Mouse (Mus musculus) C2C12 (cell line): ENCODE results near the gene Prkar2a. TPM values are rescaled to one million over a fixed set of nuclear protein-coding genes. Genes with fewer than 3 reads are reported as not detected.

Experiments
- H3K27me3 ChIP-seq: one replicate; pipeline ENCODE4 v1.6.1; 2011; ENCODE audit not compliant: control insufficient read depth, insufficient read depth, insufficient read length
- H3K36me3 ChIP-seq: one replicate; pipeline ENCODE4 v1.6.1; 2011; ENCODE audit not compliant: control insufficient read depth, insufficient read depth
- H3K4me3 ChIP-seq: one replicate; pipeline ENCODE4 v1.5.1; 2011; ENCODE audit warnings: mild to moderate bottlenecking, control low read depth; ENCODE audit not compliant: poor library complexity, insufficient read depth, severe bottlenecking
- H3K79me2 ChIP-seq: one replicate; pipeline ENCODE4 v1.6.1; 2011; ENCODE audit not compliant: control insufficient read depth, insufficient read depth
- H3K79me3 ChIP-seq: one replicate; pipeline ENCODE4 v1.6.1; 2011; ENCODE audit warnings: low read depth, control low read depth
- H3ac ChIP-seq: one replicate; pipeline ENCODE3; 2011; ENCODE audit warnings: low read depth; ENCODE audit not compliant: control insufficient read depth, insufficient read length
- CEBPB ChIP-seq: IDR thresholded peaks from one replicate; pipeline ENCODE4 v1.6.1; 2011; ENCODE audit warnings: low read depth, mild to moderate bottlenecking, control low read depth, moderate library complexity
- CTCF ChIP-seq: IDR thresholded peaks from one replicate; pipeline ENCODE4 v1.5.1; 2011; ENCODE audit not compliant: control insufficient read depth, insufficient read depth, insufficient read length
- FOSL1 ChIP-seq: IDR thresholded peaks from one replicate; pipeline ENCODE4 v1.8.0; 2011; ENCODE audit warnings: mild to moderate bottlenecking, low read length; ENCODE audit not compliant: poor library complexity, insufficient read depth, severe bottlenecking
- MAX ChIP-seq: IDR thresholded peaks from one replicate; pipeline ENCODE4 v1.6.1; 2011; ENCODE audit warnings: mild to moderate bottlenecking, control low read depth
- MYOD1 ChIP-seq: IDR thresholded peaks from one replicate; pipeline ENCODE4 v1.6.1; 2011; ENCODE audit warnings: low read depth; ENCODE audit not compliant: control insufficient read depth, insufficient read length
- MYOG ChIP-seq: IDR thresholded peaks from one replicate; pipeline ENCODE4 v1.6.1; 2011; ENCODE audit not compliant: control insufficient read depth, insufficient read length; ENCODE audit errors: extremely low read depth
- USF1 ChIP-seq: IDR thresholded peaks from one replicate; pipeline ENCODE4 v1.6.1; 2011; ENCODE audit warnings: low read depth, mild to moderate bottlenecking, control low read depth, moderate library complexity
- polyA plus RNA-seq: library from polyadenylated mRNA; unstranded; fragments of >200 nt; fragmentation: generic; extraction: Trizol; gene quantifications from one replicate; pipeline ENCODE4 v1.2.1, GENCODE M21; 2012; ENCODE audit warnings: missing spikeins

Prkar2a gene
- polyA plus RNA-seq, 1 experiment, result 19.4 TPM

DNA sequence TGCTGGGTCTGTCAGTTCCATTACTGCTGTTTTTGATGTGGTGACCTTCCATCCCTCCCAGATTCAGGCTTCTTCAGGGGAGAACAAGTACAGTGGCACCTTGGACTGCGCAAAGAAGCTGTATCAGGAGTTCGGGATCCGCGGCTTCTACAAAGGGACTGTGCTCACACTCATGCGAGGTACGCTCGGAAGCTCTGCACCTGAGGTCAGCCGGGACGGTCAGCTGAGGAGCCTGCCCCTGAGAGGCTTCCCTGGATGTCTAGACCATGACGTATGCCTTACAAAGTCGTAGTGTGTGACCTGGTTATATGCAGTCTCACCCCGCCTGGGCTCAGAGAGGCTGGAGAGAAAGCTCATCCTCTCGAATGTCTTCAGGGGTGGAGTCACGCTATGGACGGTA, 9.1 kb upstream of the Prkar2a start:
- H3K79me2 ChIP-seq, result no peaks in the 10 kb centered on the region
- H3K36me3 ChIP-seq, result no peaks in the 10 kb centered on the region
- H3K79me3 ChIP-seq, result no peaks in the 10 kb centered on the region
- no peak for TF ChIP-seq CTCF
- no peak for TF ChIP-seq MYOG
- TF ChIP-seq FOSL1, result no peak
- H3K4me3 ChIP-seq, result no peak overlapping the region
- no peak overlapping the region for H3ac ChIP-seq
- H3K27me3 ChIP-seq, result no peaks in the 10 kb centered on the region

DNA sequence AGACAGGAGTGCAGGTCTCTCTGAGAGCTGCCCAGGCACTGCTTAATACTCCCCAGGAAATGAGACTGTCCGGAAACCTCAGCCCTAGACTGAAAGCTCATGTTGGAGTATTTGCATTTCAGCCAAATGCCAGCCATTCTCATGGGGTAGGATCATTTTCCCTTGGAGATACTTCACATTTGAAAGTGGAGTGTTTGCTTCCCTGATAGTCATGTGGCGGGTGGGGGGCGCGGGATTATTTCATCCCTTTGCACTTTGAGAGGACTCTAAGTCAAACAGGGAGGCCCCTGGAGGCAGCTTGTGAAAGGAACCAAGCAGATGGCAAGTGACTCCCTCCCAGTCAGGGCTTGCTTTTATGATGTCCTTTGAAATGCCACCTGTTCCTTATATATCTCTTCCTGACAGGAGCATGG, 2.6 kb upstream of the Prkar2a start:
- no peak overlapping the region for H3ac ChIP-seq
- H3K4me3 ChIP-seq, result no peak overlapping the region
- no peaks in the 10 kb centered on the region for H3K27me3 ChIP-seq
- TF ChIP-seq MYOG, result no peak
- no peak for TF ChIP-seq MAX
- TF ChIP-seq CTCF, result no peak
- TF ChIP-seq MYOD1, result peak; percentile 62
- H3K36me3 ChIP-seq, result no peaks in the 10 kb centered on the region
- no peaks in the 10 kb centered on the region for H3K79me3 ChIP-seq
- no peaks in the 10 kb centered on the region for H3K79me2 ChIP-seq

DNA sequence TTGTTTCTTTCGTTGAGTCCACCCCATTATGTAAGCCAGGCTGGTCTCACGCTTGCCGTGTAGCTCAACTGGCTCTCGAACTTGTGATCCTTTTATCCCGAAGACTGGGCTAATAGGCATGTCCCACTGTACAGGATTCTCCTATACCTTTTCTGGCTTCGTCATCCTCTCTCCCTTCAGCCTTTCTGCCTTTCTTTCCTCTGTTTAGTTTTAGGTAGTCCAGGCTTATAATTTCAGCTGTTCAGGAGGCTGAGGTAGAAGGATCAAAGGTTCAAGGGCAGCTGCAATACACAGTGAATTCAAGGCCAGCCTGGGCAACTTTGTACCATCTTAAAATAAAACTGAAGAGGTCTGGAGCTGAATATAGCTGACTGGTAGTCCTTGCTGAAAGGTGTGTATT, 1.9 kb upstream of the Prkar2a start:
- peaks cover 1% of the 10 kb centered on the region for H3K79me2 ChIP-seq
- no peak overlapping the region for H3ac ChIP-seq
- no peak overlapping the region for H3K4me3 ChIP-seq
- no peaks in the 10 kb centered on the region for H3K36me3 ChIP-seq
- TF ChIP-seq MYOD1 (no peak), USF1 (no peak)
- H3K79me3 ChIP-seq, result no peaks in the 10 kb centered on the region
- H3K27me3 ChIP-seq, result no peaks in the 10 kb centered on the region

DNA sequence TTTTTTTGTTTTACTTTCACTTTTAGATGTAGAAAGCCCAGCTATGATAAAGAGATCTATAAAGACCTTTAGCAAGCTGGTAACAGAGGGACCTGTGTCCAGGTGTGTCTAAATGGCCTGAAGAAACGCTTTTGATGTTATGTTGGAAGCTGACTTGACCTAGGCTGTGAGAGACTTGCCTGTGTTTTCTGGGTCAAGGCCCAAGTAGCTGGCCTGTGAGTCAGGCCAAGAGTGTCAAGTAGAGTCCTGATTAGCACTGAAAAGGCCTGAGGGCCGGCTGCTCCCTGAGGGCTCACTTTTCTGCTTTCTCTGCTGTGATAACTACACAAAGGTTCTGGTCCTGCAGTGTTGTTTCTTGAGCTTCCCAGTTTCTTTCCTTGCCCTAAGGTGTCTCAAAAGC, 1.4 kb upstream of the Prkar2a start:
- TF ChIP-seq CTCF (no peak), MAX (no peak), CEBPB (no peak), MYOD1 (no peak), USF1 (no peak), FOSL1 (no peak), MYOG (no peak)
- Histone ChIP-seq H3ac (no peak overlapping the region), H3K4me3 (no peak overlapping the region), H3K79me3 (peaks cover 5% of the 10 kb centered on the region), H3K36me3 (no peaks in the 10 kb centered on the region), H3K27me3 (no peaks in the 10 kb centered on the region), H3K79me2 (peaks cover 6% of the 10 kb centered on the region)

DNA sequence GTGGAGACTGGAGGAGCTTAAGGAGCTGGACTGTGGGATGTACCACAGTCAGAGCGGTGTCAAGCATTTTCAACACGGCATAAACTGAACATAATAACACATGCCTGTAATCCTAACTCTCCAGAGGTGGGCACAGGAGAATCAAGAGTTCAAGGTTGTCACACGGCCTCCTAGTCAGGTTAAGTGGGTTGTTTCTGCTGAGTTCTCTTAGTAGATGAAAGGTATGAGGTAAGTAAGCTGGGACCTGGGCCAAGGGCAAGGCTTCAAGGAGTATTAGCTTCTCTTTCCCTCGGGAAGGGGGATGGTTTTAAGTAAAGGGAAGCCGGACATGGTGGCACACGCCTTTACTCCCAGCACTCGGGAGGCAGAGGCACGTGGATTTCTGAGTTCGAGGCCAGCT, 663 bp upstream of the Prkar2a start:
- Histone ChIP-seq H3ac (no peak overlapping the region), H3K4me3 (no peak overlapping the region), H3K79me3 (peaks cover 12% of the 10 kb centered on the region), H3K79me2 (peaks cover 14% of the 10 kb centered on the region), H3K36me3 (no peaks in the 10 kb centered on the region), H3K27me3 (no peaks in the 10 kb centered on the region)
- TF ChIP-seq CTCF, result no peak
- no peak for TF ChIP-seq FOSL1

DNA sequence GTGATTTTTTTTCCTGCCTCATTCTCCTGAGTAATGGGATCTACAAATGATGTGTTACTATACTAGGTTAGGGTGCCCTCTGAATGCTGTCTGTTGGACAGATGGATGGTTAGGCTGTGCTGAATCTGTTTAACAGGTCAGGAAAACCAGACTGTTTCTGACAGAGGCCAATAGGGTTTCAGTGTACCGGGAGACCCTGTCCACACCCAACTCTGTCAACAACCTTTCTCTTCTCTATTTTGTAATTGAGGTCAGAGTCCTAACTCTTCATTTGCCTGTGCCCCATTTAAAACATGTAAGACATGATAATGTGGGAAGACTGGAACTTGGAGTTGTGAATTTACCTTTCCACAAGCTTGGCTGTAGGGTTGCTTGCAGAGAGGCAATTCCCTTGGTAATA, 879 bp downstream of the Prkar2a start:
- H3K79me2 ChIP-seq, result peaks cover 29% of the 10 kb centered on the region
- no peak overlapping the region for H3ac ChIP-seq
- no peaks in the 10 kb centered on the region for H3K27me3 ChIP-seq
- H3K36me3 ChIP-seq, result no peaks in the 10 kb centered on the region
- no peak for TF ChIP-seq CEBPB
- TF ChIP-seq CTCF, result no peak
- no peak for TF ChIP-seq USF1
- TF ChIP-seq MYOD1, result no peak
- TF ChIP-seq MAX, result no peak
- no peak for TF ChIP-seq MYOG
- no peak overlapping the region for H3K4me3 ChIP-seq
- peaks cover 27% of the 10 kb centered on the region for H3K79me3 ChIP-seq

DNA sequence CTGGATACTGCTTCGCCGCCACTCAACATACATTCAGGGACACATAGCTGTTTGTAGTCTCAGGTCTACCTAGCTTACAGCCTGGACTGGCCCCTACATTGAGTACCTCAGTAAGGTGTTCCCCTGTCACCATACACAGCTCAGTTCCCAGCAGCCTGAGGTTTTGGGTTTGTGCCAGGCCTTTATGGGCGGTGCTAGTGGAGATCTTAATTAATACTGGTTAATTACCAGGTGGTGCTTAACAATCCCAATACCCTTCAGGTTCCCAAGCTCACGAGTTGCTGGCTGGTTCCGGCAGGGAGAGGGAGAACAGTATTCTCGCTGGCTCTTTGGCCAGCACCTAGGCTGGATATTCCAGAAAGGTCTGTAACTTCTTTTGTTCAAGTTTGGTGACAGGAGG, 1.8 kb downstream of the Prkar2a start:
- Histone ChIP-seq H3K79me2 (peaks cover 39% of the 10 kb centered on the region), H3K27me3 (no peaks in the 10 kb centered on the region), H3K36me3 (no peaks in the 10 kb centered on the region), H3ac (no peak overlapping the region), H3K4me3 (no peak overlapping the region), H3K79me3 (peaks cover 33% of the 10 kb centered on the region)
- TF ChIP-seq MYOG (no peak), FOSL1 (no peak), CEBPB (no peak)
